Mouse (Mus musculus) embryo, embryonic 9.5 days (tissue): Measurements from ENCODE around the gene Actr2.
"Not testable (repeated sequence)": the region's sequence is repeated elsewhere in the genome, so short reads cannot be mapped to it uniquely, and the experiment has no call there.

Experiments
- DNase-seq: peaks from one replicate; pipeline ENCODE4 v3.0.0-alpha.2; 2017; ENCODE audit errors: extremely low spot score

Gene Actr2

DNA sequence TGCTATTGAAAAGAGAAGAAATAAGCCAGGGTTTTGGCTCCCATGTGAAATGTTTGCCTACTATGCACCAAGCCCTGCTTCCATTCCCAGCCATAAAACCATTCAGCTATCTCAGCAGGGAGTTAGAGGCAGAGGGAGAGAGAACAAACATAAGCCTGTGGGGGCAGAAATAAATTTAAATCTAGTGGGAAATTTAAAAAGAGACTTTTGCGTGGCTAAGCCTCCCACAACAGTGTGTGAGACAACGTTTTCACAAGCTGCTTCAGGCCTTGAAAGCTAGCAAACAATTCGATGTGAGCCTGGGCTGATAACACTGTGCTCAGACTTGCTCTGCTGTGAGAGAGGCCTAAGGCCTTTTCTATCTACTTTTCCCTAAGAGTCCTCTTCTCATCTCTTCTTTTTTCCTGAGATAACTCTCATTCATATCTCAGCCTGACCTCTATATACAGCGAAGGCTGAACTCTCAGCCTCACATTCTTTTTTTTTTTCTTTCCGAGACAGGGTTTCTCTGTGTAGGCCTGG lies 3.4 kb upstream of the Actr2 start:
- DNase-seq, result no peak

DNA sequence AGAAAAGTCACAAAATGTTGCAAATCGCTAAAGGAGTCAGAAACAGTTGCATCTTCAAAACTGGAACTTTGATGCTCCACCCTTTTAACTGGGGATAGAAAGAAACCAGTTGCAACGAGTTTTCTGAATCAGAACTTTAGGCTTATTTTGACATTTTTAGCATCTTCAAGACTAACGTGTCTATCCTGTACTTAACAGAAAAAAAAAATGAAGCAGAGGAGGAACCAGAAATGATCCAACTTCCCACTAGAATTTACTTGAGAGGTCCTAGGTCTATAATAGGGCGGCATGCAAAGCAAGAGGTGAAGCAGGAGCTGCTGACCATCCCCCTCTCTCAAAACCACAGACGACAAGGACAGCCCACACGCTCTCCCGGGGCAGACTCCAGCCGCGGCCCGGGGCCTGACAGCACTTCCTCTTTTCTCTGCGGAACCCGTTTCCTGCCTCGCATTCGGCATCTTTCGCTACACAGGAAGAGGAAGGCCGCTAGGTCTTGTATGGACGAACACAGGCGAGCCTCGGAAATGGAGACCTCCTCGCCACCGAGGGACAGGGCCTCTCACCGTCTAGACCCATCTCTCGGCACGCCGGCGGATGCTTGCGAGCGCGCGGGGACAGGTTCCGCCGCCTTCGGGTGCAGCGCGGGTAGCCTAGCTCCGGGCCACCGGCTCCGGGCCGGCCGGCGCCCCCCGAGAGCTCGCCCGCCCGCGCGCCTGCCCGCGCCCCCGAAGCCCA lies 540 bp downstream of the Actr2 start:
- DNase-seq, result peak; percentile 83

DNA sequence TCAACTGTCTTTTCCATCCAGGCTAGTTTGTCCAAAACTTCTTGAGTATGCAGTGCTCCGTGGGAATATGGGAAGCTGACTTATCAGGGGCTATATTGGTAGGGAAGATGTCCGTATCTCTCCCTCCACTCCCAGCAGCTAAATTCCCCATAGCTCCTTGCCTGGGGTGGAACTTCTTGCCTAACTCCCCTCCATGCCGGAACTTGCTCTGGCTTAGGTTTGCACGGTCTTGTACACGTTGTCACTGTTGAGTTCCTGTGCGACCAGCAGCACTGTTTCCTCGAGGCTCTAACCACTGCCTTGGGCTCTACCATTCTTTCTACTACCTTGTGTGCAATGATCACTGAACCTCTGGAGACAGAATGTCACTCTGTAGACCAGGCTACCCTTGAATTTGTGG lies 4.6 kb downstream of the Actr2 start:
- no peak for DNase-seq

DNA sequence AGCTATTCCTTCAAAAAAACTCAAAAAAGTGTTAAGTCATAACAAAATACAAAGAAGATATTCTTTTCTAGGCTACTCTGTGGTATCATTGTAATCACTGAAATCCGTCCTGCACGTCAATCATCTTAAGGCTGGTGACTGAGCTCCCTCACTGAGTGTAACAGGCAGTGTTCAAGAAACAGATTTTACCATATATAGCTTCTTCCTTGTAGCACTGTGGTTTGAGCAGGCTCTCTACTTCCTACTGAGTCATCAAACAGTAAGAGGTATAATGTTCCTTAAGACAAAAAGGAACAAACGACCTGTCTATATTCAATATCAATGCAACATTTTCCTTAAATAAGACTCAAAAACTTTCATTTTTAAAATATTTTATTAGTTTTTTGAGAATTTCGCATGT lies 5.0 kb downstream of the Actr2 start:
- DNase-seq, result no peak

DNA sequence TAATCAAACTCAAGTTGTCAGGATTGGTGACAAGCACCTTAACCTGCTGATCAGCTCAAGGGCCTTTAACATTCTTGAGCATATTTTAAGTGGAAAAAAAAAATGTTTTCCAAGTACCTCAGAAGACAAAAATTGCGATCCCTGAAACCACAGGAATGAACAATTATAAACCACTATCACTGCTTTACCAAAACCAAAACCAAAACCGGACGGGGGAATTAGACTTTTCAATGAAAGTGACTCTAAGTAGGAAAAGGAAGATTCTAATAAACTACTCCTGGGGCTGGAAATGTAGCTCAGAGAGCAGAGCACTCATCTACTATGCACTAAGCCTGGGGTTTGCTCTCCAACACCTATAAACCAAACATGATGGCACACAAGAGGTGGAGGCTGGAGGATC lies 5.8 kb downstream of the Actr2 start:
- no peak for DNase-seq

DNA sequence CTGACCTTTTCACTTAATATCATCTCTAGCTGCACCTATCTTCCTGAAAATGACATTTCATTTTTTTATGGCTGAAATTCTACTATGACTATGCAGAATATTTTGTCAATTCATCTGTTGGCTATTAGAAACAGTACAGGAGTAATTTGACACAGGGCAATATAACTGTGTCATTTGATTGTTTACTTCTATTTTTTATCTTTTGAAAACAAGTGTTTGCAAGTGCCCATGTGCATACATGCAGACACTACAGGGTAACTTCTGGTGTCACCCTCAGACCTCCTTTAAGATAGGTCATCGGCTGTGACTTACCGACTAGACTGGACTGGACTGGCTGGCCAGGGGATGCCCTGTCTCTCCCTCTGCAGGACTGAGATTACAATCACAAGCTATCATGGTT lies 8.8 kb downstream of the Actr2 start:
- DNase-seq, result no peak

DNA sequence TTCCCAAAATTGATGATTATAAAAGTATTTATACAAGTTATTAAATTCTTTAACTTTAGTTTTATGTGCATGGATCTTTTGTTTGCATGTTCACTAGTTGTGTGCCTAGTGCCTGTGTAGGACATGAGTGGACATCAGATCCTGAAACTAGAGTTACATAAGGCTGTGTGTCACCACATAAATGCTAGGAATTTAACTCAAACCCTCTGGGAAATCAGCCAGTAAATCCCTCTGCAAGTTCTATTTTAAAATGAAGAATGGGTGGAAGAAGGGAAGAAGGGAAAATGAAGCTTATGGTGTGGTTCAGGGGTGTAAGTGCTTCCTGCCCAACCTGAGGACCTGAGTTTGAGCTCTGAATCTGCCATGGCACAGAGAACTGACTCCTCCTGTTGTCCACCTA lies 26.4 kb downstream of the Actr2 start:
- DNase-seq, result no peak

DNA sequence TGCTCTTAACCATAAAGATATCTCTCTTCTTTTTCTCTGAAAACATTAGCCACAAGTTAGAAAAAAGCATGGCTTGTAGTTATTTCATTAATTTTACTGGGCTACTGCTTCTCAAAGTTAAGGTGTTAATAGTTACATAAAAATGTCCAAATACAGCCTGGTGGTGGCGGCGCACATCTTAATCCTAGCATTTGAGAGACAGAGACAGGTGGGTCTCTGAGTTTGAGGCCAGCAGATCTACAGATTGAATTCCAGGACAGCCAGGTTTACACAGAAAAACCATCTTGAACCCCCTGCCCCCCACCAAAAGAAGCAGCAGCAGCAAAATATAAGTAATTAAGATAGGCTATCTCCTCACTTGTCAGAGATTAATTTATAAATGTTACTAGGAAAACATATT lies 27.1 kb downstream of the Actr2 start:
- no peak for DNase-seq

DNA sequence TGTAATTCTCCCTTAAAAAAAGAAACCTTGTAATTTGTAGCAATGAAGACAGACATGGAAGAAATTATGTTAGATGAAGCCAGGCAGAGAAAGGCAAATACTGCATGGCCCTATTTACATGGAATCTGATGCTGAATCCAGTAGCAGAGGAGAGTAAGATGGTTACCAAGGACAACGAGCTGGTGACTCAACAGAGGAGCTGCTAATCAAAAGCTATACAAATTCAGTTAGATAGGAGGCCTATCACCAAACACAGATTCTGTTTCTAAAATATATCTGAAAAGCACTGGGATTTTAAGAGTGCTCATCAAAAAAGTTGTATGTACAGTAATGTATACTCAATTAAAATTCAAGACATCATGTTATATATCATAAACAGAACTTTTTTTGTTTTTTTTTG lies 37.3 kb downstream of the Actr2 start:
- no peak for DNase-seq

DNA sequence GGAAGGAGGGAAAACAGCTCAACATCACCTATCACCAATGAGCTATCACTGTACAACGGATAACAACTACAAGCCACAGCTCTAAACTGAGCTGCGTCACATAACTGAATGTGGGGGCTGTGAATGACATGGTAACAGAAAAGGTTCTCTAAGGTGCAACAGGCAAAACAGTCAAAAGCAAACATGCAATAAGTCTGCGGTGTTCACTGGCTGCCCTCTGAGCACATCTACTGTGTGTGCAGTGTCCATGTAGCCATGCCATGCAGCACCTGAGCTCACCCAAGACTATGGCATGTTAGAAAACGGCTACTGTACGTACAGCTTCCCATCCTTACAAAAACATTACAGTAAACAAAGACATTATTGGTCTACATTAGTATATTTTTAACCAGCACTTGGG lies 39.9 kb downstream of the Actr2 start:
- DNase-seq, result no peak

DNA sequence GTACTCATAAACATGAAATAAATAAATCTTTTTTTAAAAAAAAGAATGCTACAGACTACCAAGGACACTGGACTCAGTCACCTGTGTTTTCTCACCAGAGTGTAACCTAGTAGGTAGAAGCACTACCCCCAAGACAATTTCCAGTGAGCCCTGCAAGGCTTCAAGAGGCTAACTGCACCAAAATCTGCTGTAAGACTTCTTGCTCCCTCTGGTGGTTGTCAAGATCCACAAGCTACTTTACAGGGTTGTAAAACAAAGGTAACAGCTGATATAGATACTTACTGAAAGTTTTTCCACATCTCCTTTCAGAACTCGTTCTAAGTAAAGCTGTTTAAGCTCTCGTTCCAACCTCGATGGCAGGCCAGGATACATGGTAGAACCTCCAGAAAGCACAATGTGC lies 40.5 kb downstream of the Actr2 start:
- DNase-seq, result peak; percentile 39

DNA sequence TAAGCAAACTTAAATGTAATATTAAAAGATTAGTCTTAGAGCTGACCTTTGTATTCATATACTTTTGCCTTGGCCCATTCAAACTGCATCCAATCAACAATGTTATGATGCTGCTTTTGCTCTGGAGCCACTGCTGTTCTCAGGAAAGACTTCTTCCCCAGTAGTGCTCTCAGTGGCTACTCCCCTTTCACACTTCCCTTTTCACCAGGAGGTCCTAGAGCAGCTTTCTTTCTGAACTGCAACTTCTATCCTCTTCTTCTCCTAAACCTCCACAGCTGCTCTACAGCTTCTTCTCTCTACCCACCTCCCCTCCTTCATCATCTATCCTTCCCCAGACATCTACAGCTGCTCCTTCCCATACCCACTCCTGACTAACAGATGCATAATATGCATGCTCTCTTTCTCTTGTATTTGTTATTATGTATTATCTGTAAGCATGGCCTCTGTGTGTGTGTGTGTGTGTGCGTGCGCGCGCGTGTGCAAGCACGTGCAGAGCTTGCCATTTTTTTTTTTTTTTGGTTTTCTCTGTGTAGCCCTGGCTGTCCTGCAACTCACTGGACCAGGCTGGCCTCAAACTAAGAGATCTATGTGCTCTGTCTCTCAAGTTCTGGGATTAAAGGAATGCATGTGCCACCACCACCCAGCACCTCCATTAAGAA lies 44.2 kb downstream of the Actr2 start:
- no peak for DNase-seq

DNA sequence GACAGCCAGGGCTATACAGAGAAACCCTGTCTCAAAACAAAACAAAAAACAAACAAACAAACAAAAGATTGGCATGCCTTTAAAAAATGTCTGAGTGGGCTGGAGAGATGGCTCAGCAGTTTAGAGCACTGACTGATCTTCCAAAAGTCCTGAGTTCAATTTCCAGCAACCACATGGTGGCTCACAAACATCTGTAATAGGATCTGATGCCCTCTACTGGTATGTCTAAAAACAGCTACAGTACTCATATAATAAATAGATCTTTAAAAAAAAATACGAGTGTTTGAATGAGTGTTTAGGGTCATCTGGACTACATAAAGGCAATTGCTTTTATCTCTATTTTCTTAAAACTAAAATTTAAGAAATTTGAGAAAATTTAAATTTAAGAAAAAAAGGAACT lies 45.2 kb downstream of the Actr2 start:
- DNase-seq, result no peak

DNA sequence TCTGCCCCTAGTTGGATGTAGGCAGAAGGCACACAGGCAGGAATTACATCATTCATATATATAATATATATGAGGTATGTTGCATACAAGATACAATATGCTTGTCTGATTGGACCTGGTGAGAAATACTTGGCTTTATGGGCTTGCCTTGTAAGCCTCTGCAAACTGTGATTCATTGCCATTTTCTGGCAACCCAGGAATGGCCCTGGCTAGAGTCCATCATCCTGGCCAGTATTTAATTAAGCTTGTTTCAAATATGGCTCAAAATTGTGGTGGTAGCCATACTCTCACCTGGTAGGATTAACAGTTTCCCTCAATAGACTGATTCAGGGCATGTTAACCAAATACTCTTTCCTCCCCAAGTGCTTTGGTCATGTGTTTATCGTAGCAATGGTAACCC lies 46.6 kb downstream of the Actr2 start:
- no peak for DNase-seq

DNA sequence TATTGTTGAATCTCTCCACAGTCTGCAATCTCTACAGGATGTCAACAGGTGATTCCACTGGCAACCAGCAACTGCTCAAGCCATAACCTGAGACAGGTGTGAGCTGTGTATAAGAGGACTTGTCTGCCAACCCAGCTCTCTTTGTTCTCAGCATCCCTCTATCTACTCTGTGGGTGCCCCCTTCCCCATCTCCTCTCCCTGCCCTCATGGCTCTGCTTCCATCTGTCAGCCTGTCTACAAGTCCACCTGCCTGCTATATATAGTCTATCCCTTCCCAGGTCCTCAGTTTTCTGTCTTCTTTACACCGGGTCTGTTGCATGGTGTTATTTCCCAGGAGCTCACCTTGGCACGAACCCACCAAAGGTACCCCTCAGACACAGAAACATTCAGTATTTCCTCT lies 47.8 kb downstream of the Actr2 start:
- DNase-seq, result no peak

DNA sequence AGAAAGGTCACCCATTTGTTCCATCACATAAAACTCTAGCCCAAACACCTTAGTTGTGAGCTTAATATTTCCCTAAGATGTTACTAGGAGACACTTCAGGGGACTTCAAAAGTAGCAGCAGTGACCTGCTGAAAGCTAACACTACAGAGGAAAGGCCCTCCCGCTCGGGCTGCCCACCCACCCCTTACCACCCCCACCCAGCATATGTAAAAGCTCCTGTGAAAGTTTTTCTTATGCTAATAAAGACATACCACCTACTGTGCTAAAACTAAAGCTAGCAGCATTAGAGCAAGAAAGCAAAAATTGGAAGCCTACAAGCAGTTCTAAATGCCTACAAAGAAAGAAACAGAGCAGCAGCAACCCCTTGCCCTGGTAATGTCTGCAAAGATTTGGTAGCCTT lies 48.6 kb downstream of the Actr2 start:
- DNase-seq, result not testable (repeated sequence)

DNA sequence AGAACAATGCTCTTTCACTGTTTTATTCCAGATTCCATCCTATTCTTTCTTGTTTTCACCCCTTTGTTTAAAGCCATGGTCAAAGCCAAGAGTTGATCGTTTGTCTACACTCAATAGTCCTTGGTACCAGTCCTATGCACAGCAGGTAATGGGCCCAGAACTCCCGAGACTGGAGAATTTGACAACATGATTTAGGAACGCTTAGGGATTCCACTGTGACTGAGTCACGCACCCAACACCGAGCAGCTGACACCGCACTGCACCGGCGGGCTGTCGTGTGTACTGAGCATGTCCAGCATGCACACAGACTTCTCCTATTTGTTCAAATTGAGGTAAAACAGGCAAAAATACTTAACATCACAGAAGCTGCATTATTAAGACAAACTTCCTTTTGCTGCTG lies 49.9 kb downstream of the Actr2 start:
- DNase-seq, result not testable (repeated sequence)

DNA sequence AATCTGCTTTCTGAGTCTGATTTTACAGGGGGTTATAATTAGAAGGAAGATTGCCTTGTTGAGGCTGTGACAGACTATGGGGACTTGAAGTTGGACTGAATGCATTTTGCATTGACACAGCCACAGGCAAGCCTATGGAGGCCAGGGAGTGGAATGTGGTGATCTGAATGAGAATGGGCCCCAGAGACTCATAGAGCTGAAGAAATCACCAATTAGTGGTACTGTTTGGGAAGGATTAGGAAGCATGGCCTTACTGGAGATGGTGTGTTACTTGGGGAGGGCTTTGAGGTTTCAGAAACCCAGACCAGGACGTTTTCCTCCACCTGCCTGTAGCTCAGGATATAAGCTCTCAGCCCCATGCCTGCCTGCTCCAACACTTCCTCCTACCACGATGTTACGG lies 53.0 kb downstream of the Actr2 start:
- DNase-seq, result no peak

DNA sequence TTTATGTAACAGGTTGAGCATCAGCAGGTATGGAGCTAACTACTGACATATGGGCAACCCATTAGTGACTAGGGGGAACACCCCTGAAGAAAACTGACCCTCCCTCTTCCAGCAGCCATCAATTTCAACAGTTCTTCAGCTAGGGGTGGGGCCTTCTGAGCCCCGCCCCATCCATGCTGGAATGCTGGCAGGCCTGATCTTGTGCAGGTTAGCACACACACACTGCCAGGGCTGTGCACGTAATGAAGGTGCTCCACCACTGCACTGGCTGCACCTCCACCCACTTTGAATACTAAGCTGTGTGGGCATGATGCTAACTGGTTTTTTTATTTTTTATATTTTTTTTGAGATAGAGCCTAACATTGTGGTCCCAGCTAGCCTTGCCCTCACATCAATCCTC lies 55.3 kb downstream of the Actr2 start:
- no peak for DNase-seq

DNA sequence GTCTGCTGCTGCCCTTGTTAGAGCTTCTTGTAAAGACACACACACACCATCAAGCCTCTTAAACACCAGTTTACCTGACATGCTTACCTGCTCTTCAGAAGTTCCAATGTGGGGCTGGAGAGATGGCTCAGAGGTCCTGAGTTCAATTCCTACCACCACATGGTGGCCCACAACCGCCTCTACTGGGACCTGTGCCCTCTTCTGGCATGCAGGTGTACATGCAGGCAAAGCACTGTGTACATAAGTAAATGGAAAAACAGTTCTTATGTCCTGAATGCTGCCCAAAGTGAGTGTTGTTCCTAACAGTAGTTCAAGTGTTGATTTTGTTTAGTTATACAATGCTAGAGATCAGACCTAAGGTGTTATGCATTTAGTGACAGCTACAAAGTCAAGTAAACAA lies 56.5 kb downstream of the Actr2 start:
- no peak for DNase-seq

DNA sequence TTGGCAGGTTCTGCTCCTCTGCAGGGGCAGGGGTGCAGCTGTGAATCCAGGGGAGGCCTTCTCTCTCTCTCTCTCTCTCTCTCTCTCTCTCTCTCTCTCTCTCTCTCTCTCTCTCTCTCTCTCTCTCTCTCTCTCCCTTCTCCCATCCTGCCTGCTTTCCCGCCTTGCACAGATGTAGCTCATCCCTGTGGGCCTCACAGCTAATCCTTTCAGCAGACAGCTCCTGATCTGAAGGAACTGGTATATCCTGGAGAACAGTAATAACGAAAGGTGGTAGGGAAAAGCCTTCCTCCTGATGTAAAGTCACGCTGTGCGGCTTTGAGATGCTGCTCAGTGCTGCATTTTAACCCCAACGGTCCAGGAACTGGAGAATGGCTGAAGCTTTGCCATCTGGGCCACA lies 58.1 kb downstream of the Actr2 start:
- DNase-seq, result no peak

DNA sequence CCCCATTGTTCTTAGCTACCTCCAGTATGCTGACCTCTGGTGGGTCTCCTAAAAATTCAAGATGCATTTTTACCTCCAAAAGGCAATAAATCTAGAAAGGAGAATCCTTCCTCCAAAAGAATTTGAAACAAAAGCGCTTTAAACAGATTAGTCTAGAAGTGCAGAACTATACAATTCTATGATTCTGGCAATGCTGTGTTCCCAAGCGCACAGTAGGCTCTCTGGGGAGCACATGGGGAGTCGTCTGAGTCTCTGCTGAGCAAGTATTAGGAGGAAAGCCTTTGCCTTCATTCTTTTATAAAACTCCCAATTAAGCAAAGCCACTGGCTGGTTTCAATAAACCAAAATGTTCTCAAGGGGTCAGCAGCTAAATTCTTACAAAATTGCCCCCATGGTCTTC lies 58.8 kb downstream of the Actr2 start:
- DNase-seq, result no peak

DNA sequence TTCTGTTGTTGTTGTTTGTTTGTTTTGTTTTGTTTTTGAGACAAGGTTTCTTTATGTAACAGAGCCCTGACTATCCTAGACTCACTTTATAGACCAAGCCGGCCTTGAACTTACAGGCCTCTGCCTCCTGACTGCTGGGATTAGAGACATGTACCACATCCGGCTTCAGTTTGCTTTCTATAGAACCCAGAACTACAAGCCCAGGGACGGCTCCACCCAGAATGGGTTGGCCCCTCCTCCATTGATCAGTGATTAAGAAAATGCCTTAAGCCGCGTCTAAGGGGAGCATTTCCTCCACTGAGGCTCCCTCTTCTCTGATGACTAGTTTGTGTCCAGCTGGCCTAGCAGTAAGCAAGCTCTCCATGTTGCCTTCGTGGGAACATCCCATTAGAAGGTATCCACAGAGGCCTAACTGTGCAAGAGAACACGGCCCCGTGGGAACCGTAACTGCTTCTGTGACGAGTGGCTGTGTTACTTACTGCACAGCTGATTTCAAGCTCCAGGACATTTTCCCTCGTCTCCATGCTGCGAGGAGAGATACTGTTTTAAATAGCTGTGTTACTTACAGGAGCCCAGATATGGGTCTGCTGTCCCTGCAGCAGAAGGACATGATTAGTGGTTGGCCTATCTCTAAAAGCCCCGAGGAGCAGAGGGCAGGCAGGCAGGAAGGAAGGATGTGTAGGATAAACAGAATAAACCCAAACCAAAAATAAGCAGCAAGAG lies 59.7 kb downstream of the Actr2 start:
- no peak for DNase-seq
